Mouse (Mus musculus) left cerebral cortex, postnatal 4 days (tissue): ENCODE measurements around the gene Zfp850. TPM values are rescaled to one million over a fixed set of nuclear protein-coding genes. Genes with fewer than 3 reads are reported as not detected.
A peak's percentile ranks its signal among the peaks of the same experiment; 100 is the strongest.
"Not testable (repeated sequence)": the region's sequence is repeated elsewhere in the genome, so short reads cannot be mapped to it uniquely, and the experiment has no call there.

Source experiments
- DNase-seq: peaks from one replicate; pipeline ENCODE4 v3.0.0-alpha.2; 2022
- intact Hi-C: fragments of 180-260 bp; cut with DNase I; formaldehyde crosslinking; loops from one replicate; pipeline ENCODE4 v1.15.1; 2025
- total RNA-seq, 2 experiments: library from RNA; stranded (reverse); gene quantifications; 2 replicates each; pipeline ENCODE4 v1.2.3; 2021

Gene Zfp850
- 1 to 10 TPM; 8.7 to 8.9 TPM for total RNA-seq

- intact Hi-C loops = no loop called here
- peak; percentile 82 for DNase-seq
These were observed at the start of gene Zfp850 for GRCm38 (mm10) chr7:28013549-28014444. Gene Zfp850, minus strand, starts transcription at chr7:28014115.

GRCm38 (mm10) chr7:28059972-28060371 is 46.1 kb upstream of the Zfp850 start:
- DNase-seq = no peak
- intact Hi-C loops = no loop called here

GRCm38 (mm10) chr7:28053046-28053930 is 39.4 kb upstream of the Zfp850 start:
- intact Hi-C loops = loop anchor here (5.0 kb wide), 1 partner anchor 114 kb away; the partner anchor contains the start of gene Fbl
- DNase-seq = no peak

DNA sequence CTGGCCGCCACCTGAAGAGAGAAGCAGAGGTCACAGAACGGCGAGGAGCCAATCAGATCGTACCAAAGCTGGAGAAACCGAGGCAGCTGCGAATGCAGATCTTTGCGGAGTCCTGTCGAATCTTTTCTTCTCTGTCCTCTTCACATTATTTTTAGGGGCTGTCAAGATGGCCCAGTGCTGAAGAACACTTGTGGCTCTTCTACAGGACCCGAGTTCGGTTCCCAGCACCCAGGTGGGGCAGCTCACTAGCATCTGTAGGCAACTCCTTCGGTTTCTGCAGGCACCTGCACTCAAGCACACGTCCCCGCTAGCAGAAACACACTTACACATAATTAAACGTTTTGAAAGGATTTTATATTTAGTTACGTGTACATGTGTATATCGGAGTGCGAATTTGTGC is 36.7 kb upstream of the Zfp850 start:
- intact Hi-C loops = loop anchor here (5.0 kb wide), 1 partner anchor 117 kb away; the partner anchor contains the start of gene Fbl
- DNase-seq = no peak

GRCm38 (mm10) chr7:28049476-28050409 is 35.8 kb upstream of the Zfp850 start, which contains the start of gene Psmc4:
Gene Psmc4, minus strand, starts transcription at chr7:28050101.
- peak; percentile 99 for DNase-seq
- intact Hi-C loops = loop anchor here (5.0 kb wide), 1 partner anchor 118 kb away; the partner anchor contains the start of gene Fbl

DNA sequence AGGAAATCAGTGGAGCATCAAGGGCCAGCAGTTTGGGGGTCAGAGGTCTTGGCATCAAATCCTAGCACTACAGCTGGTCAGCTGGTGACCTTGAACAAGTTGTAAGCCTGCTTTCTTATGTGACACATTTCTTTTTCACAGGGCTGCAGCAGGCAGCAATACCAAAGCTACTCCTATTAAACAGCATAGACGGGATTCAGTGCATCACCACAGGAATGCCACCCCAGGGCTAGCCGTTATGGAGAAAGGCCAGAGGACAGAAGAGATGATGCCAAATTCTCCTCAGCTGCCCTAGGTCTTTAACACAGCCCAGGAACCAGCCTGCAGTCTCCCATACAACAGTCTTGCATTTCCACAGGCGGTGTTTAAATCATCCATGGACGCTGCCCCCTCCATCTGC is 30.6 kb upstream of the Zfp850 start:
- intact Hi-C loops = no loop called here
- DNase-seq = no peak

DNA sequence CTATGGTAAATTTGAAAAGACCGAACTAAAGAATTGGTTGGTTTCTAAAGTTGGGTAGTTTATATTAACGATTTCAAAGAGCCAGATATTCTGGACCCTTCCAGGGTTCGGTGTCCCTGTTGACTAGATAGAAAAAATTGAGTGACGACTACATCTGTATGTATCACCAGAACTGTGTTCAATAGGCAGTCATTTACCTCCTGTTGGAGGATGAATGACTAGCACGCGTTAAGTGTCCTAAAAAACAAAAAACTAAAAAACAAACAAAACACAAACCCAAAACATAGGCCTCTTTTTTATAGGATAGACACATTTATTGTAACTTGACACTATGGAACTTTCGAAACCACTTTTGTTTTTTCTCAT is 513 bp upstream of the Zfp850 start:
- no peak for DNase-seq
- intact Hi-C loops = no loop called here

- no peak for DNase-seq
- intact Hi-C loops = no loop called here
These were observed 3.6 kb downstream of the Zfp850 start for GRCm38 (mm10) chr7:28010271-28010670.

DNA sequence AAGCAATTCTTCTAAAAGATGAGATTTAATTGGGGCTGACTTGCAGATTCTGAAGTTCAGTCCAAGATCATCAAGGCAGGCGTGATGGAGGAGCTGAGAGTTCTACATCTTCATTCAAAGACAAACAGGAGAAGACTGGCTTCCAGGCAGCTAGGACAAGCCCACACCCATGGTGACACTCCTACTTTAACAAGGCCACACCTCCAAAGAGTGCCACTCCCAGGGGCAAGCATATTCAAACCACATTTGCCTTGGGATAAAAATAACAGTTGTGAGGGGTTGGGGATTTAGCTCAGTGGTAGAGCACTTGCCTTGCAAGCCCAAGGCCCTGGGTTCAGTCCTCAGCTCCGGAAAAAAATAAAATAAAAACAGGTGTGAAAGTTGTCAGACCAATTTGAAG is 31.7 kb downstream of the Zfp850 start:
- intact Hi-C loops = no loop called here
- no peak for DNase-seq

DNA sequence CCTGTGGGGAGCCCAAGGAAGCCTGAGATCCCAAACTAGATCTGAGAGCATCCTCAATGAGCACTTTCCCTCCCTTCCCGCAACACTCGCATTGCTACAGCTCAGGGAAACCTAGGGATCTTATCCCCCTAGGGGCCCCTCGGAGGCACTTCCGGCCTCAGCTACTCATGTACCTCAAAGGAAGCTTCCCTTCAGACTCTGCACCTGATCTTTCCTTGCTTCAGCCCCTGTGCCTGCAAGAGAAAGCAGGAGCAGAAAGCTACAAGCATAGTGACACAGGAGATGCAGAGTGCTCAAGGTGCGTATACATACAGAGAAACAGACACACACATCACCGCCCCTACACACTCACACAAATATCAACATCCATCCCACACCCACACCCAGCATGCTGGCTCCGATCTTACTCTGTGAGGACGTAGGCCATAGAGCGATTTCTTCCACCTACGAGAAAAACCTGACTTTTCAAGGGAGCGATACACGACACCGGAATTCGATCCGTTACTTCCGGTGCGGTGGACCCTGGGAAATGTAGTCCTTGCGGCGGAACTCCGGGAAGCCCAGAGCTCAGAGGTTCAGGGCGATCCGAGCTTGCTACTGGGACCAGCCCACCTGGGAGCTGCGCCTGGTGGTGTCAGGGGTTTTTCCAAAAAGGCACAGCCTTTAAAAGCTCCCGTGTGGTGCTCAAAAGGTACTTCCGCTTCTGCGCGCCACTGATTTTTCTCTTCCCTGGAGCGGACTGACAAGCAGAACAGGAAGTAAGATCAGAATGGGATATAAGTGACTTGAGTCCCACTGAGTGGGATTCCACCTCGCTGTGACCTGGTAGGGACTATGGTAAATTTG is 35.0 kb downstream of the Zfp850 start, which contains the start of gene Zfp780b:
TSS of gene Zfp780b (minus strand) at position 489 of the 846 bp plus-strand sequence.
- intact Hi-C loops = no loop called here
- peak; percentile 57 for DNase-seq

GRCm38 (mm10) chr7:27949451-27949850 is 64.5 kb downstream of the Zfp850 start:
- intact Hi-C loops, DNase-seq: not testable (repeated sequence)

DNA sequence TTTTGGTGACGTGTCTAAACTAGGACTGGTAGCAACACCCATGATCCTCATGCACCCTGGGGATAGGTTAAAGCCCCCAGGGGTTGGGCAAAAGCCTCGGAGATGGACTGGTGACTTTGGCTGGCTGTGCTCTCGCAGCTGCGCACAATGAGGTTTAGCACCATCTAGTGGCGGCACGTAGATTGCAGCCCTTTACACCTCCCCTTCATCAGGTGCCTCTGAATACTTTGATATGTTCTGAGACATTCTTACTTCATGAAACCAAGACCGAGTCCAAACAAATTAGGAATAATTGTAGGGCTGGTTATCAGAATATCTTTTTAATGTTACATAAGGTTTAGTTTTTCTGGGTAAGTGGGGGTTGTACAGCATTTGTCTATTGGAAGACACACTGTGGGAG is 72.0 kb downstream of the Zfp850 start:
- intact Hi-C loops = not testable (repeated sequence)
- DNase-seq = peak; percentile 7

Other genes with a start within 250 kb of the Zfp850 start
- 1 to 10 TPM; 8.2 to 9.2 TPM for gene Zfp626, start 206.9 kb downstream of the Zfp850 start, total RNA-seq
- 1 to 10 TPM; 5.8 to 6.2 TPM for gene Zfp59, start 175.5 kb downstream of the Zfp850 start, total RNA-seq
- gene Zfp607a, start 156.6 kb downstream of the Zfp850 start, total RNA-seq = 1 to 10 TPM; 3.6 to 4.0 TPM
- gene Zfp974, start 84.7 kb downstream of the Zfp850 start, total RNA-seq = 10 to 100 TPM; 19.6 to 20.8 TPM
- gene Zfp780b, start 34.9 kb downstream of the Zfp850 start, total RNA-seq = 10 to 100 TPM; 27.8 to 28.5 TPM
- 100 to 1,000 TPM; 139 to 142 TPM for gene Psmc4, start 36.0 kb upstream of the Zfp850 start, total RNA-seq
- under 1 TPM in 1 of 2 experiments, not detected in 1; 0.10 TPM for gene Fcgbp, start 57.1 kb upstream of the Zfp850 start, total RNA-seq
- not detected for gene 9530053A07Rik, start 115.4 kb upstream of the Zfp850 start, total RNA-seq
- gene Fbl, start 155.6 kb upstream of the Zfp850 start, total RNA-seq = 100 to 1,000 TPM; 113 to 121 TPM
- 10 to 100 TPM; 27.9 TPM for gene Dyrk1b, start 165.4 kb upstream of the Zfp850 start, total RNA-seq